Mouse (Mus musculus) embryonic facial prominence, embryonic 12.5 days (tissue): ENCODE data around the gene Svs6. TPM values are rescaled to one million over a fixed set of nuclear protein-coding genes. Genes with fewer than 3 reads are reported as not detected.

Source experiments
- ATAC-seq: fragments of 200-750 bp; cut with Nextera tagmentation; 2 replicates; pipeline ENCODE4 v1.8.0; 2017; ENCODE audit not compliant: insufficient number of reproducible peaks, insufficient read depth, low FRiP score, low TSS enrichment
- H3K27ac ChIP-seq: fragments of 300-500 bp; sonication (generic); 2 replicates; pipeline ENCODE4 v1.5.1; 2016; ENCODE audit warnings: mild to moderate bottlenecking
- H3K27me3 ChIP-seq: fragments of 300-500 bp; sonication (generic); 2 replicates; pipeline ENCODE4 v1.6.1; 2016; ENCODE audit warnings: mild to moderate bottlenecking, moderate library complexity
- H3K36me3 ChIP-seq: fragments of 300-500 bp; sonication (generic); 2 replicates; pipeline ENCODE4 v1.6.1; 2016; ENCODE audit warnings: mild to moderate bottlenecking
- H3K4me1 ChIP-seq: fragments of 300-500 bp; sonication (generic); 2 replicates; pipeline ENCODE4 v1.6.1; 2016
- H3K4me2 ChIP-seq: fragments of 300-500 bp; sonication (generic); replicated peaks from 2 replicates; pipeline ENCODE4 v1.6.1; 2016; ENCODE audit warnings: mild to moderate bottlenecking, moderate library complexity
- H3K4me3 ChIP-seq: fragments of 300-500 bp; sonication (generic); 2 replicates; pipeline ENCODE4 v1.5.1; 2016; ENCODE audit warnings: mild to moderate bottlenecking
- H3K9ac ChIP-seq: fragments of 300-500 bp; sonication (generic); 2 replicates; pipeline ENCODE4 v1.6.1; 2016; ENCODE audit warnings: mild to moderate bottlenecking, moderate library complexity
- H3K9me3 ChIP-seq: fragments of 300-500 bp; sonication (generic); 2 replicates; pipeline ENCODE4 v1.6.1; 2016; ENCODE audit warnings: mild to moderate bottlenecking, moderate library complexity
- WGBS: fragments of 180-500 bp; shearing (Covaris S2); methylation state at CpG from one replicate; pipeline ENCODE4 v1.1.7; 2016; 5-methylcytosine and 5-hydroxymethylcytosine counted together
- microRNA-seq: library from miRNA; unstranded; fragments of <30 nt; microRNA quantifications from one replicate; pipeline ENCODE4, GENCODE M21; 2017
- polyA plus RNA-seq: library from polyadenylated mRNA; unstranded; fragments of >200 nt; fragmentation: Nextera tagmentation; extraction: Ambion mirVana; gene quantifications from 2 replicates; pipeline ENCODE4 v1.2.1, GENCODE M21; 2016

Gene Svs6
- polyA plus RNA-seq, 1 experiment from 2014 or later: not detected

DNA sequence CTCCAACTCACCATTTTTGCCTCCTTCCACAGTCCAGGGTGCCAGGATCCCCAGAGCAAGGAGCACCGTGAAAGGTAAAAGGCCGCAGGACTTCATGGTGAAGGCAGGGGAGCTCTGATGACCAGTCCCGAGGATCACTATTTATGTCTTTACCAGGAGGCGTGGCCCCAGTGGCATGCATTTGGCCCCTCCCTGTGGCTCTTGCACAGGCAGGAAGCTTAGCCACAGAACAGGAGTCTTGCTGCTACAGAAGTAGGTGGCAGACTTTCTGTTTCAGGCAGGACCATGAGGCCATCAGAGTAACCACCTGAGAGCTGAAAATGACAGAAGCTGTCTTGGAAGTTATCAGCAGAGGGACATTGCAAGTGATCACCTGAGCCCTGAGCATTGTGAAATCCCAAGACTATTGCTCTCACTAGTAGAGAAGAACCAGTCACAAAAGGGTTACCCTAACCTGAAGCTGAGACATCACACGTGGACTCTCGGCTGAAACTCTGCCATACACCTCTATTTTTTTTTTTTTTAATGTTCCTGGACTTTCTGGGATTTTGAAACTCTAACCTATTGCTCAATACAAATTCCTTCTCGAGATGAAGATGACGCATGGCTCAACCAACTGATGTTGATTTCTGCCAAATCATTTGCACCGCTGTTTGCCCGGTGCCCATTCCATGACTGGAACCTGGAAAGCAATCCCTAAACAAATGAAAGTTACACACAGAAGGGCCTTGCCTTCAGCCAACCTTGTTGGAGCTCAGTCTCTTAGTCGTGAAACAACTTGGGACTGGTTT lies 39.8 kb downstream of the Svs6 start:
- no peak for ATAC-seq
- Histone ChIP-seq H3K9me3 (no peaks in the 10 kb centered on the region), H3K9ac (no peak overlapping the region), H3K27ac (no peak overlapping the region), H3K4me1 (no peaks in the 10 kb centered on the region), H3K27me3 (no peaks in the 10 kb centered on the region), H3K4me2 (no peak overlapping the region), H3K4me3 (no peak overlapping the region), H3K36me3 (no peaks in the 10 kb centered on the region)
- WGBS: 80% methylated on average over 11 of the region's 11 CpGs

DNA sequence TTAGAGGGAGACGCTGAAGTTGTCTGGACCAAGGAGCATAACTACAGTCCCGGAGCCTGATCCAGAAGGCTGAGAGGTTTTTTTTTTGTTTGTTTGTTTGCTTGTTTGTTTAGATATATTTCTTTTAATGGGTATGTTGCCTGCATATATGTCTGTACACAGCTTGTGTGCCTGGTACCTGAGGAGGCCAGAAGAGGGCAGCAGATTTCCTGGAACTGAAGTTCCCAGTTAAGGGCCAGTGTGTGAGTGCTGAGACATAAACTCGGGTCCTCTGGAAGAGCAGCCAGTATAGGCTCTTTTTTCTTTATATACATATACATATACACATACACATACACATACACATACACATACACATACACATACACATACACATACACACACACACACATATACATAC lies 41.8 kb downstream of the Svs6 start:
- H3K27ac ChIP-seq: no peak overlapping the region
- H3K4me1 ChIP-seq: no peaks in the 10 kb centered on the region
- no peak overlapping the region for H3K9ac ChIP-seq
- H3K4me3 ChIP-seq: no peak overlapping the region
- H3K27me3 ChIP-seq: peaks cover 4% of the 10 kb centered on the region; the same call in 1 of the 2 replicates
- H3K9me3 ChIP-seq: no peaks in the 10 kb centered on the region
- no peak for ATAC-seq
- H3K36me3 ChIP-seq: no peaks in the 10 kb centered on the region
- H3K4me2 ChIP-seq: no peak overlapping the region
- WGBS: 80% methylated on average over 3 of the region's 3 CpGs

DNA sequence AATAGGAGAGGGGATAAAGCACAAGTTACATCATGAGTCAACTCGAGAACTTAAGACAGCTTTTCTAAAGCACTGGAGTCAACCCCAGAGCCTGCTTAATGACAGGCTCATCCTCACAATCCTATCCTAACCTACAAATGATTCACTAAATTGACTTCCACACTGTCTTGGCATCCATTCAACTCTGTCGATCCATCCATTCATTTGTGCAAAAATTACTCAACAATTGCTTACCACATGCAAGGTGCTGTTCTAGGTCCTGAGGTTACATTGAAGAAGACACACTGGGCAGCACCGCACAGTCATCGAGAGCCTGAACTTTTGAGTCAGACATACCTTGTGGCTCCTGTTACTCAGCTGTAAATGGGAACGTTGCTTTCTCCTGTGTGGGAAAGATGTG lies 42.5 kb downstream of the Svs6 start:
- Histone ChIP-seq H3K9me3 (no peaks in the 10 kb centered on the region), H3K36me3 (no peaks in the 10 kb centered on the region), H3K27ac (no peak overlapping the region), H3K9ac (no peak overlapping the region), H3K27me3 (peaks cover 4% of the 10 kb centered on the region; the same call in 1 of the 2 replicates), H3K4me1 (no peaks in the 10 kb centered on the region), H3K4me3 (no peak overlapping the region), H3K4me2 (no peak overlapping the region)
- no peak for ATAC-seq
- WGBS: 88% methylated on average over 5 of the region's 5 CpGs

DNA sequence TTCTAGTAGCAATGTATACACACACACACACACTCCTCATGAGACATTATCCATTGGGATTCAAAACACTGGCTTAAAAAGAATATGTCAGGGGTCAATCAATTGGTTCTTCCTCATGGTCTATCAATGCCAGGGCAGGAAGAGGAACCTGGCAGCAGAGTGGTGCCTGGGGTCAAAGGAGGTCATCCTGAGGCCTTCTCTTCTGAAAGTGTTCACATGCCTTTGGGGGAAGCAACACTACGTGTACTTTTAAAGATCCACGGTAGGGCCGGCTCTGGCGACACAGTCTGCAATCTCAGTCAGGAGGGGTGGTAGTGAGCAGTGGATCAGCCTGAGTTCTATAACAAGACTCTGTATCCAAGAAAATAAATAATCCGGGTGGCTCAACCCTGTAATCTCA lies 43.1 kb downstream of the Svs6 start:
- 61% methylated on average over 5 of the region's 5 CpGs for WGBS
- no peaks in the 10 kb centered on the region for H3K9me3 ChIP-seq

DNA sequence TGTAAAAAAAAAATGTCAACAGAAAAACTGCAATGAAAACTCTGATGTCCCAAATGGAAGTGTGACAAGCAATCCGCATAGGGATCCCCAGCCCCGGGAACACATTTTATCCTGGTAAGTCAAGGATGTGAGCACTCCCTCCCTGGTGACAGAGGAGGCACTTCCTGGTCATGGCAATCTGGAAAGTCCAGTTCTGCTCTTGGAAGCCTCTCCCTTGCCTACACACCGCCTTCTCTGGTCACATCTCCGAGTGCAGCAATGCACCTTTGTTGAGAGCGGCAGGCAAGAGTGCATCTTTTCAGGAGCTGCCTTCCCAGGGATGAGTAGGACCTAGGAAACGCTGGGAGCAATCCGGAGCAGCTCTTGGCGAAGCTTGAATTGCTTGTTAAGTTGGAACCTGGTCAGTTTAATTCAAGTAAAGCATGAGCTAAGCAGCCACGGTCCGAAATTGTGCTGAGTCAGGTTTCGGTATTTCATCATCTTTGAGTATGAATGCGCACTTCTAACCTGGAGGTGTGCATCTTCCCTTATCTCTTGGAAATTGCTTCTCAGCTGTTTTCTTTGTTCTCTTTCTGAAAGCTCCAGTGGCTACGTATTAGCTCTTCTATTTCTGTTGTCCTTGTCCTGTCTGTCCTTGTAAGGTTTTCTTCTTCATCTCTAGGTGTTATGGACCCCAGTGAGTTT lies 44.6 kb downstream of the Svs6 start:
- no peaks in the 10 kb centered on the region for H3K36me3 ChIP-seq
- H3K4me1 ChIP-seq: no peaks in the 10 kb centered on the region
- H3K27me3 ChIP-seq: peaks cover 4% of the 10 kb centered on the region; the same call in 1 of the 2 replicates
- H3K4me2 ChIP-seq: no peak overlapping the region
- ATAC-seq: no peak
- no peak overlapping the region for H3K9ac ChIP-seq
- no peaks in the 10 kb centered on the region for H3K9me3 ChIP-seq
- no peak overlapping the region for H3K4me3 ChIP-seq
- H3K27ac ChIP-seq: no peak overlapping the region
- WGBS: 36% methylated on average over 13 of the region's 13 CpGs

More for the DNA sequence above, 43.1 kb downstream of the Svs6 start:
- H3K4me3 ChIP-seq: no peak overlapping the region
- no peak overlapping the region for H3K27ac ChIP-seq
- H3K9ac ChIP-seq: no peak overlapping the region
- no peaks in the 10 kb centered on the region for H3K36me3 ChIP-seq
- no peak overlapping the region for H3K4me2 ChIP-seq
- no peaks in the 10 kb centered on the region for H3K4me1 ChIP-seq
- peaks cover 4% of the 10 kb centered on the region; the same call in 1 of the 2 replicates for H3K27me3 ChIP-seq
- no peak for ATAC-seq

DNA sequence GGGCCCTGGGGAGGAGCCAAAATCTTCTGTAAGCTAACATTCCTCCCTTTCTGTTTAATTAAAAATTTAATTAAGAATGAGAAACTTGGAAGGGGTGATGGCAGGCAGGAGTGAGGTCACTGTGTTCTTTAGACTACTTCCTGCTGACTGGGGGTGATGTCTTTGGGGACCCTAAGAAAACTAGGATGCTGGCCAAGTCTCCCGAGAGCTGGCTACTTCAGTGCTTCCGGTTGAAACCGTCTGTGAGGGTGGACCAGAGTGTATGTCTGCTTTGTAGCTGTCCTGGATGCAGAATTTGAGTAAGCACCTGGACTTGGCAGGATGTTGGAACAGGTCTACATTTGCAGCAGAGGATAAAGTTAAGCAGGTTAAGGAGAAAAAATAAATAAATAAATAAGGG lies 50.4 kb downstream of the Svs6 start:
- H3K4me1 ChIP-seq: no peaks in the 10 kb centered on the region
- H3K36me3 ChIP-seq: no peaks in the 10 kb centered on the region
- no peak overlapping the region for H3K4me2 ChIP-seq
- H3K27ac ChIP-seq: no peak overlapping the region
- H3K9me3 ChIP-seq: no peaks in the 10 kb centered on the region
- no peak overlapping the region for H3K4me3 ChIP-seq
- H3K9ac ChIP-seq: no peak overlapping the region
- peaks cover 4% of the 10 kb centered on the region; the same call in 1 of the 2 replicates for H3K27me3 ChIP-seq
- ATAC-seq: no peak
- WGBS: 58% methylated on average over 3 of the region's 3 CpGs

Small RNA genes lying within 50 kb of the gene (microRNA-seq; reads per million reads assigned to microRNA genes)
- gene Mir7678: not detected

Other genes with a start within 250 kb of the Svs6 start
- gene Stk4, start 246.4 kb upstream of the Svs6 start, polyA plus RNA-seq: 24.2 and 25.4 TPM in 2 replicates
- 58.9 and 63.3 TPM in 2 replicates for gene Tomm34, start 245.6 kb upstream of the Svs6 start, polyA plus RNA-seq
- 0.49 and 0.71 TPM in 2 replicates for gene Kcns1, start 145.6 kb upstream of the Svs6 start, polyA plus RNA-seq
- not detected in 2 replicates for gene Wfdc5, start 134.0 kb upstream of the Svs6 start, polyA plus RNA-seq
- 0.22 TPM in 1 of 2 replicates, not detected in the other for gene Wfdc12, start 126.1 kb upstream of the Svs6 start, polyA plus RNA-seq
- not detected in 2 replicates for gene Wfdc15a, start 116.6 kb upstream of the Svs6 start, polyA plus RNA-seq
- not detected in 2 replicates for gene Wfdc15b, start 95.1 kb upstream of the Svs6 start, polyA plus RNA-seq
- not detected in 2 replicates for gene Svs2, start 78.3 kb upstream of the Svs6 start, polyA plus RNA-seq
- gene Svs3b, start 60.1 kb upstream of the Svs6 start, polyA plus RNA-seq: not detected in 2 replicates
- gene Svs4, start 38.3 kb upstream of the Svs6 start, polyA plus RNA-seq: not detected in 2 replicates
- gene Svs3a, start 27.5 kb upstream of the Svs6 start, polyA plus RNA-seq: not detected in 2 replicates
- gene Svs5, start 16.0 kb downstream of the Svs6 start, polyA plus RNA-seq: not detected in 2 replicates
- gene Slpi, start 72.3 kb downstream of the Svs6 start, polyA plus RNA-seq: 0.96 and 1.5 TPM in 2 replicates
- gene Rbpjl, start 86.4 kb downstream of the Svs6 start, polyA plus RNA-seq: 0.46 and 0.53 TPM in 2 replicates
- 36.2 and 43.9 TPM in 2 replicates for gene Matn4, start 88.4 kb downstream of the Svs6 start, polyA plus RNA-seq
- gene Sdc4, start 127.1 kb downstream of the Svs6 start, polyA plus RNA-seq: 42.6 and 44.4 TPM in 2 replicates
- 65.4 and 66.8 TPM in 2 replicates for gene Sys1, start 140.2 kb downstream of the Svs6 start, polyA plus RNA-seq
- 6.1 and 6.5 TPM in 2 replicates for gene Gm20458, start 144.2 kb downstream of the Svs6 start, polyA plus RNA-seq
- gene Trp53tg5, start 157.0 kb downstream of the Svs6 start, polyA plus RNA-seq: not detected in 2 replicates
- gene Dbndd2, start 169.4 kb downstream of the Svs6 start, polyA plus RNA-seq: 1.7 and 2.2 TPM in 2 replicates
- gene Pigt, start 180.8 kb downstream of the Svs6 start, polyA plus RNA-seq: 36.7 and 37.7 TPM in 2 replicates
- 49.9 and 59.6 TPM in 2 replicates for gene Wfdc2, start 245.7 kb downstream of the Svs6 start, polyA plus RNA-seq